Mouse (Mus musculus): ENCODE data around the gene Tanc1.

The Tanc1 gene

GRCm38 (mm10) chr2:59685606-59685950 is 73.7 kb downstream of the Tanc1 start:
- no peak for DNase-seq

DNA sequence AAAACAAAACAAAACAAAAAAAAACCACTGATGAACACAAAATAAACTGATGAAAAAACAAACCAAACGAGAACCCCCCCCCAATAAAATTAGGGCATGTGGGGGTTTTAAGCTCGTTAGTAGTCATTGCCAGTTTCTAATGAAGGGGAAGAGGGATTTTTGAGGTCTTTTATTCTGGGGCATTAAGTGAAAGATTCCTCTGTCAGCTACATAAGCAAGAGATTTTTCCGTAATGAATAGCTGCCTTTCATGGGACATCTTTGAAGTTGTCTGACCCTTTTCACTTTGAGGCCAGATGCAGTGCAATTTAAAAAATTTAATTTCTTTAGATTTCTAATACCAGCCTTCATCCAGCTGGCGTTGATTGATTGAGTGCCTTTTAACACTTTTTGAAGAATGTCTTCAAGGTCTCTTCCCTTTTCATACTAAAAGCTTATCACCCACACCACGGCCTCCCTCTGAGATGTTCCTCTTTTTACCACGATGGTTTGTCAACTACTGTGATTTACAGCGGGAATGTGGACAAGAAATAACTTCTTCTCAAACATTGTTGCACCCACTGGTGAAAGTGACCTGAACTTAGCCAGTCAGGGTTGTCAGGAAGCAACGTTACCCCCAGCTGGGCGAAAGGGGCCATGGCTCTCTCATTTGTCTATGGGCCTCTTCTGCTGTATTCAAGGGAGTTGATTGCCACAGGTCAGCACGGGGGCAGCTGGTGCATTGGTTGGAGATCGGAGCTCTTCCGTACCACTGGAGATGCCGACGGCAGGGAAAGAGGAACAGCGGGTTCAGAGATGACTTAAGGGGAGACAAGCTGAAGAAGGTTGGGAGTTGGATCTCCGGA is 76.6 kb downstream of the Tanc1 start:
- DNase-seq, result no peak

DNA sequence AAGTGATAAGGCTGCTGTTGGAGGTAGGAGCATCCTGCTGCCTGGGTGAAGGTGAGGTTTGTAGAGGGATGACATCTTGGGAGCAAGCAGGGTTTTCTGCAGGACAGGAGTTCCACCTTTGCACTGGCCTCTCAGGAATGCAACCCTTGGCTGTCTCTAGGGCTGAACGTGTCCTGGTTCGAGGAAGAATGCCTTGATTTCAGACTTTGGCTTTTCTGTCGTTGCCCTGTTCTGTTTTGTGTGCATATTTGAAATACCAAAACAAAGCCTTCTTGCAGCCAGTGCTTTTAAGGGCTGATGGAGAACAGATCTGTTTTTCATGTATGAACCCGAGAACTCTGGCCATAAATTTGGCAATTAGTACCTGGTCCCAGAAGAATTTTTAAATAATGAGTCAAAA is 79.3 kb downstream of the Tanc1 start:
- DNase-seq, result peak; percentile 86

DNA sequence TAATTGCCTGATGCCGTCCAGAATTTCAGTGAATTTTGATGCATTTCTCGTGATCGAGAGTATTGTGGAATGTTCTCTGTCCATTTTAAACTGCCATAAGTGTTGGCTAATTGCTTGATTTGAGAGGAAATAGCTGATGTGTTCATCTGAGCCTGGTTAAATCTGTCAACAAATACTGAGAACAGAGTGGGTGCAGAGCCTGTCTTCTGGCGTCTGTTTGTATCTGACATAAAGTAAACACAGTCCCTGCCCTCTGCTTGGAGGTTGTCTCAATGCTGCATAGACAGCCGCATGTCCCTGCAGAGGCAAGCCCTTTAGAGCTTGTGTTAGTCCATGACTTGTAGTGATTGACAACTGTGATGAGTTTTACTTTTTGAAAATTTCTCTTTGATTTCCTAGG is 81.6 kb downstream of the Tanc1 start:
- no peak for DNase-seq

DNA sequence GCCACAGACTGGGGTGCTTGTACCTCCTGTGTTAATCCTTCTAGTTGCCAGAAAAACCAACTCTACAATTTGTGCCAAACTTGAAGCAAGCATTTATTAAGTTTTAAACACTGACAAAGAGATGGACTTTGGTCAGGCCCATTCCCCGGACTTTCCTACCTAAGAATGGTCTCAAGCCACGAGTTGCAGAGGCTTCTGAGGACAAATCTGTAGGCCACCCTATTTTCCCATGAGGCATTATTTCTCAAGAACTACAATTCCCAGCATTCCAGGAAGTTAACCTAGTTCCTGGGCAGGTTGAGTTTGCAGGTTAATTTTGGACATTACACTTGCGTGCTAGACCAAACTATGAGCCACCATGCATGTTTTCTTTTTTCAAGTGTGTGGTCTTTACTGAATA is 85.3 kb downstream of the Tanc1 start:
- DNase-seq, result peak; percentile 93

- DNase-seq, result no peak
Observed at GRCm38 (mm10) chr2:59697722-59698634, 86.1 kb downstream of the Tanc1 start.

DNA sequence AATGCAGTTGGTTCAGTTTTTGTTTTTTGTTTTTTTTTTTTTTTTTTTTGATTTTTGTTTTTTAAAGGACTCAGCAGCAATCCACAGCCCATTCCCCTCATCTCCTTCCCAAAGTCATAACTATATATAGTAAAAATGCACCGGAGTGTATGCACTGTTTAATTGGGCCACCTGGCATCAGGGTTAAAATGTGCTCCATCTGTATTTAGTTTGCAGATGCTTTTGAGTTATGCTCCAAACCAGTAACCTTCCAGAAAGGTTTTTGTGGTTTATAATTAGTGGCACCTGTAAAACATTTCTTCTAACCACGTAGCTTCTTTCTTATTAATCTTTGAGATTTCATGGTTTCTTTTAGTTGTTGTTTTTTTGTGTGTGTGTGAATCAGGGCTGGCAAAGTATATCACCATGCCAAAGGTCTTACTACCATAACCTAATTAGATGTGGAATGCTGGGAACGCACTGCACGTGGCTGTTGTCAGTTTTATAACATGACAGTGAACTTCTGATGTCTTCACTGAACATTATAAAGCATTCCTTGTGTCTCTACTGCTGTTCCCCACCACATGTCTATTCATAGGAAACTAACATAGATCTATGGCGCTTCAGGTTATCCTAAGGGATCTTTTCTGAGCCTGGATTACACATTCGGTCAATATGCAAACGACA is 86.9 kb downstream of the Tanc1 start:
- DNase-seq, result peak; percentile 32

- peak; percentile 85 for DNase-seq
Observed at GRCm38 (mm10) chr2:59699893-59700292, 88.1 kb downstream of the Tanc1 start.

GRCm38 (mm10) chr2:59705221-59705620 is 93.4 kb downstream of the Tanc1 start:
- no peak for DNase-seq

GRCm38 (mm10) chr2:59706806-59707205 is 95.0 kb downstream of the Tanc1 start:
- peak; percentile 33 for DNase-seq

DNA sequence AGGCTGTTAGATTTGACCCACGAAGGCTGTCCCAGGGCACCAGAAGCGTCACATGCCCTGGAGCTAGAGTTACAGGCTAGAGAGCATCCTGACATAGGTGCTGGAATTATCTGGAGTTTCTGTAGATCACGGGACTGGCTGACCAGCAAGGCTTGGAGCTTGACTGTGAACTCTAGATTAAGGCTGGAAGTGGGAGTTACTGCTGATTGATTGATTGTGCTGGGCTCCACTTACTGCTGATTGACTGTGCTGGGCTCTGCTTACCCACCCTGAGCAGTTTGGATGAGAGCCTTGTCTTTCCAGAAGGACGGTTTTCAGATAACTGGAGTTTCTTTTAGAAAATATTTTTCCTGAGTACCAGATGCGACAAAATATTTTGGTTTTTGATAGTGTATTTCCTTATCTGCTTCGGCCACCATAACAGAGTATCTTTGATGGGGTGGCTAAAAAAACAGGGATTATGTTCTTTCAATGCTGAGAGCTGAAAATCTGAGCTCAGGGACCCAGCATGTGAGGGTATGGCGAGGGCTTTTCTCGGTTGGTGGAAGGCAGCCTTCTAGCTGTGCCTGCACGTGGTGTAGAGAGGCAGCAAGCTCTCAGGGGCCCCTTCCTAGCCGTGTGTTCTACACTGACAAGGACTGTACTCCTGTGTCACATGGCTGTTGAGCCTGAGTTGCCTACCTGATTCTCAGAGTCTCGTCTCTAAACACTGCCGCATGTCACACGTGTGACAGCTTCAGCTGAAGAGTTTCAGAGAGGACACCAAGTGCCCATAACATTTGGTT is 96.3 kb downstream of the Tanc1 start:
- DNase-seq, result no peak

DNA sequence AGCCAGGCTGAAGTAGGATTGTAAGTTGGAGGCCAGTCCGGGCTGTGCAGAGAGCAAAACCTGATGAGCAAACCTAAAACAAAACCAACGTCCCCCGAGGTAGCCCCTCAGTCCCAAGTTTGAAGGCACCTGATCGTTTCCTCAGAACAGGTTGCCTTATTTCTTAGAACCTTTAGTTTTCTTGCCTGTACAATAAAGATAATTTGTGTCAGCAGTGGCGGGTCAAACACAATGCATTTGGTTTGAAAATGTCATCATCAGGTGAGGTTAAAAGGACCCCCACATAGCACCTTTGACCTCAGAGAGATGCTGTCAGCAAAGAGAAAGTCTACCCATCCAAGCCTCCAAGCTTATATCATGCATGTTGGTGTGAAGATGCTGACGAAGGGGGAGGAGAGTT is 98.9 kb downstream of the Tanc1 start:
- DNase-seq, result no peak

GRCm38 (mm10) chr2:59711992-59712391 is 100.2 kb downstream of the Tanc1 start:
- DNase-seq, result no peak

GRCm38 (mm10) chr2:59712484-59712883 is 100.6 kb downstream of the Tanc1 start:
- DNase-seq, result no peak

DNA sequence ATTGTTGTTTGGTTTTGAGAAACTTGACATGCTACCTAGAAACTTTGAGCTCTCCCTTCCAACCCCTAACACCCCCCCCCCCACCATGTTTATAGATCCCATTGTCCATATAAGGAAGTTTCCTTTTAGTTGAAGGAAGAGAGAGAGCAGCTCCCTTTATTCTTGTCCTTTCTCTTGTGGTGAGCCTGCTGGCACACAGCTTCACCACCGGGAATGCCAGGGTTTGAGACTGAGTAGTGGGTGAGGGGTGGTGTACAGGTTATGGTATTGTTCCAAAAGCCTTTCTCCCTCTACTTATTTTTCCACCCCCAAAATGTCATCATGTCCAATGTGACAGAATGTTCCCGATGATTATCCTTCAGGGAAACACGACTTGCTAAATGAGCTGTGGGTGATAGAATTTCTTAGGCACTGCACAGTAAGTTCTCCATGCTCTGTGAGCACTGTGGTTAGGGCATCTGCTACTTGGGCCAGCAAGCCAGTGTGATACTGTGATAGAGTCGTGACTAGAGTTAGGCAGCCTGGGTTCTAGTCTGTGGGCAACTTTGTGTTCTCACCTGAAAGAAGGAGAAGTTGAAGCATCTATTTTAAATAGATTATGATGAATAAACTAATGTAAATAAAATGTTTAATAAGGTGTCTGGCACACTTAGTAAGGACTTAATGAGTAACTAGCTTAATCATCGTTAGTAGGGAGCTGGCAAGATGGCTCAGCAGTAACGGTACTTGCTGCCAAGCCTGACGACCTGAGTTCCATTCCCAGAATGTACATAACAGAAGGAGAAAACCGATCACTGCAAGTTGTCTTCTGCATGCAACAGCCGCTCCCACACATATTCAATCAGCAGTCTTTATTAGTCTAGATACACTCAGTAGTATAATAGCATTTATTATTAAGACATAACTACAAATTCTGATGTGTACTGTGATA is 102.0 kb downstream of the Tanc1 start:
- DNase-seq, result no peak

DNA sequence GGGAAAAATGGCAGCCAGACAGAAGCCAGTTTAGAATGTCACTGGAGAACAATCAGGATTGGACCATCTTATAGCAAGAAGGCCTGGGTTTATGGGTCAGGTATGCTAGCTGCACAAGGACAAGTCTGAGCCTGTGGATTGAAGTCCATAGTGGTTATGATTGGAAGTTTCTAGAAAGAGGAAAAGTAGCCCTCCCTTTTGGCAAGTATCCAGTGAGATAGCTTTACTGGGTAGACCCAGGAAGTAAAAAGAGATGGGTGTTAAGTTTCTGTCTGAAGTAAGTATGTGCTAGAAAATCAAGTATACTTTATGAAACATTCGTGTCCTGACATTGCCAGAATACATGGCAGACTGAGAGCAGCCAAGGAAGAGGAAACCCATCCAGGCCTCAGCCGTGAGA is 103.2 kb downstream of the Tanc1 start:
- no peak for DNase-seq

- DNase-seq, result no peak
Observed at GRCm38 (mm10) chr2:59716461-59716860, 104.6 kb downstream of the Tanc1 start.

DNA sequence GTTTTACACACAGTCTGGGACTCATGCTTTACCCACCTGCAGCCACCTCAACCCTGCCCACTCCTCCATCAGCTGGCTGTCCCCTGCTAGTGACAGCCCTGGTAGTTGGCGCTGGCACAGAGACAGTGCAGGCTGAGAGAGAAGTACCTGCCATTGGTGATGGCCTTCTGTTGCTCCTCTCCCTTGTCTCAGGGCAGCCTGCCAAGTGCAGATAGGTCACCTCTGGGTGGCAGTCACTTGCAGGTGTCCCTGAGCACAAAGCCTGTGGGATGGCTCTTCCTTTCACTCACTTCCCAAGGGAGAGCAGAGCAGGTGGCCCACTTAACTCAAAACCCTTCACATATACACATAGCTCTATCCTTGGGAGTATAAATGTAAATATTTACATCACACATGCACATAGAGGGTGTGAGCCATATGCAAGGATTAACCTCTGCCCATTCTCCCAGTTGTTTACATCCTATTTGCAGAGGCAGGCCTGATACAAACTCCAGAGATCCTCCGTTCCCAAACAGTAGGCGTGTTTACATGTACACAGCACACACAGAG is 106.0 kb downstream of the Tanc1 start:
- DNase-seq, result no peak

DNA sequence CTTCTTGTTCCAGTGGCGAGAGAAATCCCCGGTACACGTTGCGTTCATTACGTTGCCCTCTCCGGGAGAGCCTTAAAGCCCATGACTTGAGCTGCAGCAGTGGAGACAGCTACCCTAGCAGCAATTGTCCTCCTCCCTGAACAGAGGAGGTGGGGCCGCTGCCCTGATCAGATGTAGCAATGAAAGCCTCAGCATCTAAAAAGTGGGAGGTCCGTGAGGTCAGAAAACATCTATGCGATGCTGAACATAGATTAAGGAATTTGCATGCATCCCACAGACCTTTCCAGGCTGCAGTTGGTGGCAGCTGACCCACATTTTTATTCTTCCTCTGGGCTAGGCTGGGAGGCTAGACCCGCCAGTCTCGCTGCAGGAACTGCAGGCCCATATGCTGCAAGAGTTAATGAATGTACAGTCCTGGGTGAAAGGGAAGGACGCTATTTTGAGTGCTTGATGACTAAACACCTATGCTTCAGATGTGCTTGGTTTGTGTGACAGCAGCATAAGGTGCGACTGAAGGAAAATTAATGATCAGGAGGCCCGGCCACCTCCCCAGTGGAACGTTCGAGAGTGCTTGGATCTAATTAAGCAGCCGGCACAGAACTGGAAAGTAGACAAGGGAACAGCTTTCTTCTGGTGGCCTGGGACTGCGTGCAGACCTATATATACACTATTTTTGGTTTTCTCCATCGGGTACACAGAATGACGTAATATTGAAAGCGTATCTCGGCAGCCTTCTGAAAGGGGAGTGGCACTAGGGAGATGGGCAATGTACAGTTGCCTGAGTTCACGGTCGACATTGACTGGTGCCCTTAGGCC is 107.0 kb downstream of the Tanc1 start:
- no peak for DNase-seq

GRCm38 (mm10) chr2:59719831-59720230 is 108.0 kb downstream of the Tanc1 start:
- DNase-seq, result no peak
